Mouse (Mus musculus): ENCODE results near the gene Tssc4. TPM values are rescaled to one million over a fixed set of nuclear protein-coding genes. Genes with fewer than 3 reads are reported as not detected.
A peak's percentile ranks its signal among the peaks of the same experiment; 100 is the strongest.

Gene Tssc4
- polyA plus RNA-seq, 1 experiment from 2014 or later: 103 TPM

- Histone ChIP-seq H3K27ac (replicated peaks) (peak overlapping the region; percentile 44; the same call in 1 of the 2 replicates), H3K4me2 (replicated peaks) (no peak overlapping the region), H3K9ac (replicated peaks) (no peak overlapping the region), H3K36me3 (peaks cover 8% of the 10 kb centered on the region; the same call in 1 of the 2 replicates), H3K4me3 (no peak overlapping the region), H3K4me1 (peaks cover 53% of the 10 kb centered on the region), H3K27me3 (no peaks in the 10 kb centered on the region), H3K9me3 (no peaks in the 10 kb centered on the region)
- no peak for ATAC-seq (replicated peaks)
- 87% methylated on average over 5 of the region's 5 CpGs for WGBS
Measured at GRCm38 (mm10) chr7:143058221-143058697, 10.8 kb upstream of the Tssc4 start.

GRCm38 (mm10) chr7:143059202-143059870 is 9.7 kb upstream of the Tssc4 start:
- Histone ChIP-seq H3K27me3 (no peaks in the 10 kb centered on the region), H3K9ac (replicated peaks) (no peak overlapping the region), H3K4me1 (peaks cover 43% of the 10 kb centered on the region), H3K4me3 (no peak overlapping the region), H3K27ac (replicated peaks) (peak overlapping the region; percentile 44), H3K9me3 (no peaks in the 10 kb centered on the region), H3K36me3 (peaks cover 17% of the 10 kb centered on the region), H3K4me2 (replicated peaks) (no peak overlapping the region)
- WGBS: 71% methylated on average over 5 of the region's 5 CpGs
- no peak for ATAC-seq (replicated peaks)

GRCm38 (mm10) chr7:143062704-143063103 is 6.3 kb upstream of the Tssc4 start:
- Histone ChIP-seq H3K36me3 (peaks cover 44% of the 10 kb centered on the region), H3K9me3 (no peaks in the 10 kb centered on the region)
- WGBS: 81% methylated on average over 2 of the region's 2 CpGs

GRCm38 (mm10) chr7:143064226-143064625 is 4.8 kb upstream of the Tssc4 start:
- no peak for ATAC-seq (replicated peaks)
- no peak overlapping the region for H3K27ac ChIP-seq (replicated peaks)
- no peak overlapping the region for H3K9ac ChIP-seq (replicated peaks)
- no peaks in the 10 kb centered on the region for H3K27me3 ChIP-seq
- 56% methylated on average over 6 of the region's 6 CpGs for WGBS
- H3K4me3 ChIP-seq: no peak overlapping the region
- H3K4me2 ChIP-seq (replicated peaks): no peak overlapping the region
- peaks cover 15% of the 10 kb centered on the region for H3K4me1 ChIP-seq
- peaks cover 47% of the 10 kb centered on the region for H3K36me3 ChIP-seq
- no peaks in the 10 kb centered on the region for H3K9me3 ChIP-seq

More at GRCm38 (mm10) chr7:143062704-143063103, 6.3 kb upstream of the Tssc4 start:
- H3K4me1 ChIP-seq: peaks cover 18% of the 10 kb centered on the region
- H3K9ac ChIP-seq (replicated peaks): no peak overlapping the region
- H3K4me3 ChIP-seq: no peak overlapping the region
- H3K27me3 ChIP-seq: no peaks in the 10 kb centered on the region
- H3K4me2 ChIP-seq (replicated peaks): no peak overlapping the region
- ATAC-seq (replicated peaks): no peak
- H3K27ac ChIP-seq (replicated peaks): no peak overlapping the region

GRCm38 (mm10) chr7:143065692-143066091 is 3.4 kb upstream of the Tssc4 start:
- H3K4me2 ChIP-seq (replicated peaks): no peak overlapping the region
- H3K9me3 ChIP-seq: no peaks in the 10 kb centered on the region
- no peaks in the 10 kb centered on the region for H3K27me3 ChIP-seq
- H3K9ac ChIP-seq (replicated peaks): no peak overlapping the region
- H3K36me3 ChIP-seq: peaks cover 47% of the 10 kb centered on the region
- ATAC-seq (replicated peaks): no peak
- peaks cover 20% of the 10 kb centered on the region for H3K4me1 ChIP-seq
- 96% methylated on average over 2 of the region's 2 CpGs for WGBS
- no peak overlapping the region for H3K27ac ChIP-seq (replicated peaks)
- H3K4me3 ChIP-seq: no peak overlapping the region

GRCm38 (mm10) chr7:143067469-143067868 is 1.6 kb upstream of the Tssc4 start:
- no peak overlapping the region for H3K9ac ChIP-seq (replicated peaks)
- H3K27me3 ChIP-seq: no peaks in the 10 kb centered on the region
- peaks cover 46% of the 10 kb centered on the region for H3K36me3 ChIP-seq
- no peak overlapping the region for H3K4me3 ChIP-seq
- H3K27ac ChIP-seq (replicated peaks): 0 out of 2 replicates have a peak overlapping the region, but pooled peaks have one; percentile 94
- H3K4me1 ChIP-seq: peaks cover 25% of the 10 kb centered on the region
- H3K4me2 ChIP-seq (replicated peaks): no peak overlapping the region
- ATAC-seq (replicated peaks): no peak
- no peaks in the 10 kb centered on the region for H3K9me3 ChIP-seq
- 77% methylated on average over 2 of the region's 2 CpGs for WGBS

GRCm38 (mm10) chr7:143067897-143068296 is 1.2 kb upstream of the Tssc4 start:
- 88% methylated on average over 3 of the region's 3 CpGs for WGBS
- H3K4me3 ChIP-seq: no peak overlapping the region; the same call in 1 of the 2 replicates

GRCm38 (mm10) chr7:143068316-143068881 is 650 bp upstream of the Tssc4 start:
- Histone ChIP-seq H3K27me3 (no peaks in the 10 kb centered on the region), H3K4me3 (peak overlapping the region; percentile 80), H3K4me2 (replicated peaks) (peak overlapping the region; percentile 67), H3K27ac (replicated peaks) (peak overlapping the region; percentile 94), H3K9ac (replicated peaks) (peak overlapping the region; percentile 48), H3K36me3 (peaks cover 38% of the 10 kb centered on the region), H3K4me1 (peaks cover 25% of the 10 kb centered on the region), H3K9me3 (no peaks in the 10 kb centered on the region)
- ATAC-seq (replicated peaks): no peak
- WGBS: 41% methylated on average over 13 of the region's 13 CpGs

More at GRCm38 (mm10) chr7:143067897-143068296, 1.2 kb upstream of the Tssc4 start:
- H3K27me3 ChIP-seq: no peaks in the 10 kb centered on the region
- H3K9ac ChIP-seq (replicated peaks): 0 out of 2 replicates have a peak overlapping the region, but pooled peaks have one; percentile 48
- ATAC-seq (replicated peaks): no peak
- peak overlapping the region; percentile 67 for H3K4me2 ChIP-seq (replicated peaks)
- peaks cover 42% of the 10 kb centered on the region for H3K36me3 ChIP-seq
- H3K4me1 ChIP-seq: peaks cover 25% of the 10 kb centered on the region
- H3K27ac ChIP-seq (replicated peaks): peak overlapping the region; percentile 94
- no peaks in the 10 kb centered on the region for H3K9me3 ChIP-seq

- H3K4me1 ChIP-seq: peaks cover 25% of the 10 kb centered on the region
- H3K4me3 ChIP-seq: peak overlapping the region; percentile 80
- no peak for ATAC-seq (replicated peaks)
- H3K9ac ChIP-seq (replicated peaks): peak overlapping the region; percentile 82
- no peaks in the 10 kb centered on the region for H3K27me3 ChIP-seq
- peak overlapping the region; percentile 83 for H3K27ac ChIP-seq (replicated peaks)
- peak overlapping the region; percentile 92 for H3K4me2 ChIP-seq (replicated peaks)
- H3K9me3 ChIP-seq: no peaks in the 10 kb centered on the region
- 10% methylated on average over 30 of the region's 30 CpGs for WGBS
- H3K36me3 ChIP-seq: peaks cover 28% of the 10 kb centered on the region
Measured at GRCm38 (mm10) chr7:143069751-143070400, 827 bp downstream of the Tssc4 start.

GRCm38 (mm10) chr7:143070506-143071070 is 1.5 kb downstream of the Tssc4 start:
- H3K9ac ChIP-seq (replicated peaks): peak overlapping the region; percentile 82
- no peaks in the 10 kb centered on the region for H3K27me3 ChIP-seq
- no peak overlapping the region for H3K27ac ChIP-seq (replicated peaks)
- no peaks in the 10 kb centered on the region for H3K9me3 ChIP-seq
- ATAC-seq (replicated peaks): no peak
- peak overlapping the region; percentile 92 for H3K4me2 ChIP-seq (replicated peaks)
- peaks cover 21% of the 10 kb centered on the region for H3K36me3 ChIP-seq
- H3K4me1 ChIP-seq: peaks cover 25% of the 10 kb centered on the region
- H3K4me3 ChIP-seq: peak overlapping the region; percentile 80
- WGBS: 92% methylated on average over 10 of the region's 10 CpGs

GRCm38 (mm10) chr7:143072605-143073004 is 3.6 kb downstream of the Tssc4 start:
- Histone ChIP-seq H3K4me2 (replicated peaks) (no peak overlapping the region), H3K4me1 (peaks cover 25% of the 10 kb centered on the region), H3K9me3 (no peaks in the 10 kb centered on the region), H3K4me3 (no peak overlapping the region), H3K9ac (replicated peaks) (no peak overlapping the region), H3K27ac (replicated peaks) (no peak overlapping the region), H3K36me3 (peaks cover 4% of the 10 kb centered on the region; the same call in 1 of the 2 replicates), H3K27me3 (no peaks in the 10 kb centered on the region)
- ATAC-seq (replicated peaks): no peak
- WGBS: 86% methylated on average over 5 of the region's 5 CpGs

GRCm38 (mm10) chr7:143073086-143073485 is 4.0 kb downstream of the Tssc4 start:
- 59% methylated on average over 1 of the region's 1 CpGs for WGBS

More at GRCm38 (mm10) chr7:143073086-143073485, 4.0 kb downstream of the Tssc4 start:
- Histone ChIP-seq H3K4me1 (peaks cover 21% of the 10 kb centered on the region), H3K4me2 (replicated peaks) (no peak overlapping the region), H3K36me3 (no peaks in the 10 kb centered on the region; the same call in 1 of the 2 replicates), H3K9me3 (no peaks in the 10 kb centered on the region), H3K9ac (replicated peaks) (no peak overlapping the region), H3K27ac (replicated peaks) (no peak overlapping the region), H3K27me3 (no peaks in the 10 kb centered on the region), H3K4me3 (no peak overlapping the region)
- ATAC-seq (replicated peaks): no peak
